Mouse (Mus musculus): ENCODE results near the gene 1700003F12Rik.

- TF ChIP-seq HCFC1 (IDR thresholded peaks at IDR 0.05; ENCODE audit: borderline replicate concordance, insufficient read depth, low read length): no peak
- no peak for TF ChIP-seq CHD2 (IDR thresholded peaks at IDR 0.05; ENCODE audit: low read depth, low read length)
- TF ChIP-seq ZC3H11A (IDR thresholded peaks at IDR 0.05; ENCODE audit: borderline replicate concordance, low read depth, low read length): no peak
These were observed 48.9 kb downstream of the 1700003F12Rik start for GRCm38 (mm10) chr2:154595775-154596174.
